28 mouse cellular contexts compared by ENCODE assay signal in the genomic region with DNA sequence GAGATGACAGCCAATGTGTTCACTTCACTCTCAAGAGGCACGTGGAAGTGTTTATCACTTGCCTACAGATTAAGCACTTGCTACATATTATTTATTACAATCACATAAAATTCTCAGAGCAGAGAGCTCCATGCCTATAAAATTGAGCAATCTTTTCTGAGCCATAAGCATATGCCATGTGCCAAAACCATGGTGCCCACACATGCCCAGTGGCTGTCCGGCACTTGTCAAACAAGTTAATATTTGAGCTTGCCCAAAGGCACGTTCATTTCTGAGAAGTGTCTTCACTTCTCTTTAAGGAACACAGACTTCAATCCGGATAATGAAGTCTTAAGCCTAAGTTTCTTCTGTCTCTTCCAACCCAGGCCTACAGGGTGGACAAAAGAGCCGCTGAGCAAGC.
"Had no signal": no experiment of that assay in that cellular context is flagged by ENCODE, and none has a peak within 500 bp of the region (broad histone marks: within the 10 kb centered on the region; RNA-seq: fewer than 3 reads in every experiment).

No protein-coding gene starts in this region.

- H3K27ac ChIP-seq: heart, embryonic 10.5 days; heart, embryonic 13.5 days; heart, embryonic 15.5 days; hindbrain, embryonic 10.5 days; hindbrain, embryonic 12.5 days; hindbrain, embryonic 13.5 days; hindbrain, embryonic 14.5 days; hindbrain, embryonic 15.5 days; hindbrain, postnatal 0 days; intestine, embryonic 15.5 days; kidney, embryonic 15.5 days; kidney, postnatal 0 days; layer of hippocampus, adult 2 months; left cerebral cortex, adult 2 months had no signal

- DNase-seq: heart, postnatal 14 days; heart, postnatal 36 days; heart, postnatal 4 days; kidney, adult 11 months; kidney, adult 8-10 months; kidney, adult 9 months; kidney, postnatal 10 days; kidney, postnatal 14 days; kidney, postnatal 25 days; kidney, postnatal 36 days; kidney, postnatal 4 days; layer of hippocampus, adult 9-11 months; layer of hippocampus, postnatal 36 days had no signal

- H3K4me1 ChIP-seq: heart, embryonic 10.5 days; intestine, embryonic 15.5 days had no signal

- H3K4me3 ChIP-seq: heart, embryonic 10.5 days; heart, embryonic 12.5 days; heart, embryonic 13.5 days; heart, embryonic 15.5 days; hindbrain, embryonic 10.5 days; hindbrain, embryonic 12.5 days; hindbrain, embryonic 13.5 days; hindbrain, embryonic 15.5 days; intestine, embryonic 15.5 days; kidney, embryonic 15.5 days; layer of hippocampus, adult 2 months; left cerebral cortex, adult 2 months had no signal

- H3K36me3 ChIP-seq: heart, embryonic 10.5 days; heart, embryonic 12.5 days; heart, embryonic 13.5 days; heart, embryonic 15.5 days; hindbrain, embryonic 10.5 days; hindbrain, embryonic 12.5 days; hindbrain, embryonic 13.5 days; hindbrain, embryonic 15.5 days; intestine, embryonic 15.5 days; kidney, embryonic 15.5 days had no signal

- H3K27me3 ChIP-seq: hindbrain, embryonic 12.5 days; hindbrain, embryonic 13.5 days; hindbrain, embryonic 15.5 days; intestine, embryonic 15.5 days; kidney, embryonic 15.5 days had no signal
